Mouse (Mus musculus): ENCODE results near the gene Gsk3b. TPM values are rescaled to one million over a fixed set of nuclear protein-coding genes. Genes with fewer than 3 reads are reported as not detected.
"Not testable (repeated sequence)": the region's sequence is repeated elsewhere in the genome, so short reads cannot be mapped to it uniquely, and the experiment has no call there.

The Gsk3b gene
- polyA plus RNA-seq, 1 experiment from 2014 or later: 49.9 TPM

DNA sequence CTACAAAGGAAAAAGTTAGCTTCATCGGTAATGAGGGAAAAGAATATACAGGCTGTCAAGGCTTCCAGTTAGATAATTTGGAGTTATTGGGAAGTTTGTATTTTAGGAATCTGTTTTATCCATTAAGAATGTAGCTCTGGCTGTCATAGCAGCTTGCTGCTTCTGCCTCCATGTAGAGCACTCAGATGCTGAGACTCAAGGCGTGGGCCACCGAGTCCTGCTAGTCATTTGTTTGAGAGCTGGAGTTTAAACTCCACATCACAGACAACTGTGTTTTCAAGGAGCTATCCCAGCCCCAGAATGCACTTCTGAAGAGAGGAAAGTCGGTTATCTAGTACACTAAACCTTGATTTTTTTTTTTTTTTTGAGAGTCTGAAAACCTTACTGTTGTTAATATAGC, 101.2 kb downstream of the Gsk3b start:
- no peak for ATAC-seq (ENCODE audit: insufficient number of reproducible peaks, insufficient read depth, low FRiP score, low read depth)
- Histone ChIP-seq H3K27me3 (ENCODE audit: control insufficient read depth, insufficient read depth, low read length) (no peaks in the 10 kb centered on the region), H3K27ac (replicated peaks in 1 of 2; ENCODE audit: control insufficient read depth in 1 of 2, insufficient read depth in 1 of 2, low read depth in 2 of 2, low read length in 2 of 2) (no peak overlapping the region), H3K4me3 (ENCODE audit: control insufficient read depth in 1 of 2, insufficient read depth in 1 of 2, low read depth in 1 of 2, low read length in 2 of 2) (no peak overlapping the region), H3K9ac (ENCODE audit: low read length) (no peak overlapping the region), H3K4me2 (ENCODE audit: low read length) (no peak overlapping the region), H3K4me1 (ENCODE audit: control insufficient read depth in 2 of 2, insufficient read depth in 2 of 2, low read length in 2 of 2) (peaks cover 2 to 10% of the 10 kb centered on the region in 2 experiments; a peak in 3 of 4 replicates), H3K9me3 (ENCODE audit: control insufficient read depth, low read length) (no peaks in the 10 kb centered on the region), H3K36me3 (ENCODE audit: control insufficient read depth, insufficient read depth, low read length) (peaks cover 48% of the 10 kb centered on the region)
- WGBS: 97% methylated on average over 4 of the region's 4 CpGs

DNA sequence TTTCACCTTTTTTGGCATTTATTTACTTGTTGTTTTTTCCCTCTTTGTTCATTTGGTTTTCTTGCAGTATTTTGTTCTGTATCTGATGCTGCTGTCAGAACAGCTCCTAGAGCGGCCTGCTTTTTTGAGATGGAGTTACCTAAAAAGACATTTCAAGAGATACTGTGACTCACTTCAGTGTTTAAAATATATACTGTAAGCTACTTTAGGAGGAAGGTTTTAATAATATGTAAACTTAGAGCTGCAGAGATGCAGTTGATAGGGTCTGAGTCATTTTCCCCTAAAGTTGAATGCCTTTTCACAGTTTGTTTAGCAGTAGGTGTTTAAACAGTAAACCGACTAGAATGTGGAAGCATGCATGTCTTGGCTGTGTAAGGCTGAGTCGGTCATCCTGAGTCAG, 101.7 kb downstream of the Gsk3b start:
- no peak for ATAC-seq (ENCODE audit: insufficient number of reproducible peaks, insufficient read depth, low FRiP score, low read depth)
- WGBS: 88% methylated on average over 3 of the region's 3 CpGs
- H3K4me2 ChIP-seq (ENCODE audit: low read length): no peak overlapping the region
- H3K36me3 ChIP-seq (ENCODE audit: control insufficient read depth, insufficient read depth, low read length): peaks cover 53% of the 10 kb centered on the region
- peaks cover 2 to 6% of the 10 kb centered on the region in 2 experiments; a peak in 3 of 4 replicates for H3K4me1 ChIP-seq (ENCODE audit: control insufficient read depth in 2 of 2, insufficient read depth in 2 of 2, low read length in 2 of 2)
- H3K9ac ChIP-seq (ENCODE audit: low read length): no peak overlapping the region
- no peaks in the 10 kb centered on the region for H3K27me3 ChIP-seq (ENCODE audit: control insufficient read depth, insufficient read depth, low read length)
- no peak overlapping the region for H3K4me3 ChIP-seq (ENCODE audit: control insufficient read depth in 1 of 2, insufficient read depth in 1 of 2, low read depth in 1 of 2, low read length in 2 of 2)
- no peak overlapping the region for H3K27ac ChIP-seq (replicated peaks in 1 of 2; ENCODE audit: control insufficient read depth in 1 of 2, insufficient read depth in 1 of 2, low read depth in 2 of 2, low read length in 2 of 2)
- no peaks in the 10 kb centered on the region for H3K9me3 ChIP-seq (ENCODE audit: control insufficient read depth, low read length)

DNA sequence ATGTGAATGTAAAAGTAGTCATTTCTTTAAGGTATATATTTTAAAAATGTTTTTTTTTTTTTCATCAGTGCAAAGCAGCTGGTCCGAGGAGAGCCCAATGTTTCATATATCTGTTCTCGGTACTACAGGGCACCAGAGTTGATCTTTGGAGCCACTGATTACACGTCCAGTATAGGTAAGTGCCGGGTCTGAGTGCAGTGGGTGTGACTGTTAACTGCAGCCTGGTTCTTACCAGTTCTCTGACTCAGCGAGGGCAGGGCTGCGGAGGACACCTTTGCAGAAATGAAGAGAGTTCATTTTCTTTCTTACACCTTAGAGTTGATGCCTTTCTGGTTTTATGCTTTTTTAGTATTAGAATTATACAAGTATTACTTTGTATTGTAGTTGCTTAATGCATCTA, 102.7 kb downstream of the Gsk3b start:
- no peaks in the 10 kb centered on the region for H3K27me3 ChIP-seq (ENCODE audit: control insufficient read depth, insufficient read depth, low read length)
- no peak for ATAC-seq (ENCODE audit: insufficient number of reproducible peaks, insufficient read depth, low FRiP score, low read depth)
- H3K9me3 ChIP-seq (ENCODE audit: control insufficient read depth, low read length): no peaks in the 10 kb centered on the region
- WGBS: 80% methylated on average over 6 of the region's 6 CpGs
- no peak overlapping the region for H3K27ac ChIP-seq (replicated peaks in 1 of 2; ENCODE audit: control insufficient read depth in 1 of 2, insufficient read depth in 1 of 2, low read depth in 2 of 2, low read length in 2 of 2)
- H3K9ac ChIP-seq (ENCODE audit: low read length): no peak overlapping the region
- H3K4me1 ChIP-seq (ENCODE audit: control insufficient read depth in 2 of 2, insufficient read depth in 2 of 2, low read length in 2 of 2): peaks cover 0 to 2% of the 10 kb centered on the region in 2 experiments; a peak in 1 of 4 replicates
- H3K4me3 ChIP-seq (ENCODE audit: control insufficient read depth in 1 of 2, insufficient read depth in 1 of 2, low read depth in 1 of 2, low read length in 2 of 2): no peak overlapping the region
- no peak overlapping the region for H3K4me2 ChIP-seq (ENCODE audit: low read length)
- H3K36me3 ChIP-seq (ENCODE audit: control insufficient read depth, insufficient read depth, low read length): peaks cover 55% of the 10 kb centered on the region

DNA sequence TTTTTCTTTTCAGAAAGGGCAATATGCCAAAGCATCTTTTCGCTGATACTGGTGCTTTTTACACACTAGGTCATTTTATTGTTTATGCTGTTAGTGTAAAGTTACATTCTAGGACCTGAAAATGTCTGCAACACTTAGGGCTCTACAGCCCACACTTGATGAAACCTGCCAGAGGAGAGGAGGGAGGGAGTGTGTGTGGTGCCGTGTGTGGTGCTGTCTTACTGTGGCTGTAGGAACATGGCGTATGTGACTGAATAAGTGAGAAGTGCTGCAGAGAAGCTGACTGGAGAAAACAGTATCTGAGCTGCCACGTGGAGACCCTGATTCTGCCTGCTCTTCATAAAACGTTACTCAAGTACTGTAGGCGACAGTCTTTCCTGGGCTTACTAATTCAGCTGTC, 103.8 kb downstream of the Gsk3b start:
- peaks cover 0 to 2% of the 10 kb centered on the region in 2 experiments; a peak in 1 of 4 replicates for H3K4me1 ChIP-seq (ENCODE audit: control insufficient read depth in 2 of 2, insufficient read depth in 2 of 2, low read length in 2 of 2)
- no peak overlapping the region for H3K9ac ChIP-seq (ENCODE audit: low read length)
- no peak overlapping the region for H3K4me2 ChIP-seq (ENCODE audit: low read length)
- peaks cover 57% of the 10 kb centered on the region for H3K36me3 ChIP-seq (ENCODE audit: control insufficient read depth, insufficient read depth, low read length)
- H3K9me3 ChIP-seq (ENCODE audit: control insufficient read depth, low read length): no peaks in the 10 kb centered on the region
- H3K27me3 ChIP-seq (ENCODE audit: control insufficient read depth, insufficient read depth, low read length): no peaks in the 10 kb centered on the region
- ATAC-seq (ENCODE audit: insufficient number of reproducible peaks, insufficient read depth, low FRiP score, low read depth): no peak
- H3K4me3 ChIP-seq (ENCODE audit: control insufficient read depth in 1 of 2, insufficient read depth in 1 of 2, low read depth in 1 of 2, low read length in 2 of 2): no peak overlapping the region
- H3K27ac ChIP-seq (replicated peaks in 1 of 2; ENCODE audit: control insufficient read depth in 1 of 2, insufficient read depth in 1 of 2, low read depth in 2 of 2, low read length in 2 of 2): no peak overlapping the region
- 79% methylated on average over 6 of the region's 6 CpGs for WGBS

DNA sequence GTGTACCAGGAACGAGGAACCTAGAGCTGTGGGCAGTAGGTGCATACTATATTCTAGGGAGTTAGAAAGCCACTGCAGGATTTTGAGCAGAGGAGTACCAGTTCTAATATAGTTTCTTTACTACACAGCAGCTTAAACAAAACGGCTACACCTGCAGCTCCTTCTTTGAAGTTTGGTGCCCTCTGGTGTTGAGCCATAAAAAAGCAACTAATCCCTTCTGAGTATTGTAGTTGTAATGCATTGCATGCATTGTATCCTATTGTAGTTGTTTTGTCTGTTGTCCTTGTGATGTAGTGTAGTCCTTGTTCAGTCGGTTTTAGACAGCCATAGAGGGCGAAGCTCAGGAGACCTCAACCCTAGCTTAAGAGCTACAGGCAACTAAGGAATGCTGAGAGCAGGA, 108.5 kb downstream of the Gsk3b start:
- H3K4me2 ChIP-seq (ENCODE audit: low read length): no peak overlapping the region
- H3K4me1 ChIP-seq (ENCODE audit: control insufficient read depth in 2 of 2, insufficient read depth in 2 of 2, low read length in 2 of 2): 0 out of 4 replicates have a peak, but pooled peaks cover 0 to 3% of the 10 kb centered on the region in 2 experiments
- no peak overlapping the region for H3K9ac ChIP-seq (ENCODE audit: low read length)
- no peaks in the 10 kb centered on the region for H3K9me3 ChIP-seq (ENCODE audit: control insufficient read depth, low read length)
- 43% methylated on average over 4 of the region's 4 CpGs for WGBS
- no peak overlapping the region for H3K4me3 ChIP-seq (ENCODE audit: control insufficient read depth in 1 of 2, insufficient read depth in 1 of 2, low read depth in 1 of 2, low read length in 2 of 2)
- H3K27ac ChIP-seq (replicated peaks in 1 of 2; ENCODE audit: control insufficient read depth in 1 of 2, insufficient read depth in 1 of 2, low read depth in 2 of 2, low read length in 2 of 2): no peak overlapping the region
- no peaks in the 10 kb centered on the region for H3K27me3 ChIP-seq (ENCODE audit: control insufficient read depth, insufficient read depth, low read length)
- no peak for ATAC-seq (ENCODE audit: insufficient number of reproducible peaks, insufficient read depth, low FRiP score, low read depth)
- H3K36me3 ChIP-seq (ENCODE audit: control insufficient read depth, insufficient read depth, low read length): peaks cover 59% of the 10 kb centered on the region

DNA sequence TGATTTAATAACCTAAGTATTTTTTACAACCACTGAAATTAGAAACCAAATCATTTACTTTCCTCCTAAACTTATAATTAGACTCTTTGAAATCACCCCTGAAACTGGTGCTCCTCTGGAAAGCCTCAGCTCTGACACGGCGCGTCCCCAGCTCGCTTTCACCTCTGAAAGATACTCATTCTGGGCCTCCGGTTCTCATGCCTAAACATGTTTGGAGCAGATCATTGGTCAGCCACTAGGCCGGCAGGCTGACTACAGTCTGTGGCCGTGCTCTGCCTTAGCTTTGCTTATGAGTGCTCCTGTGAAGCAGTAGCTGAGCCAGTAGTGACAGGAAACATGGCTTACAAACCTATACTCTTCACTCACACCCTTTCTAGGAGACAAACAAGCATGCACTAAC, 116.5 kb downstream of the Gsk3b start:
- no peaks in the 10 kb centered on the region for H3K9me3 ChIP-seq (ENCODE audit: control insufficient read depth, low read length)
- no peak overlapping the region for H3K4me3 ChIP-seq (ENCODE audit: control insufficient read depth in 1 of 2, insufficient read depth in 1 of 2, low read depth in 1 of 2, low read length in 2 of 2)
- no peak overlapping the region for H3K27ac ChIP-seq (replicated peaks in 1 of 2; ENCODE audit: control insufficient read depth in 1 of 2, insufficient read depth in 1 of 2, low read depth in 2 of 2, low read length in 2 of 2)
- no peaks in the 10 kb centered on the region for H3K4me1 ChIP-seq (ENCODE audit: control insufficient read depth in 2 of 2, insufficient read depth in 2 of 2, low read length in 2 of 2)
- no peak for ATAC-seq (ENCODE audit: insufficient number of reproducible peaks, insufficient read depth, low FRiP score, low read depth)
- H3K9ac ChIP-seq (ENCODE audit: low read length): no peak overlapping the region
- peaks cover 40% of the 10 kb centered on the region for H3K36me3 ChIP-seq (ENCODE audit: control insufficient read depth, insufficient read depth, low read length)
- H3K4me2 ChIP-seq (ENCODE audit: low read length): no peak overlapping the region
- H3K27me3 ChIP-seq (ENCODE audit: control insufficient read depth, insufficient read depth, low read length): no peaks in the 10 kb centered on the region
- 83% methylated on average over 7 of the region's 7 CpGs for WGBS

DNA sequence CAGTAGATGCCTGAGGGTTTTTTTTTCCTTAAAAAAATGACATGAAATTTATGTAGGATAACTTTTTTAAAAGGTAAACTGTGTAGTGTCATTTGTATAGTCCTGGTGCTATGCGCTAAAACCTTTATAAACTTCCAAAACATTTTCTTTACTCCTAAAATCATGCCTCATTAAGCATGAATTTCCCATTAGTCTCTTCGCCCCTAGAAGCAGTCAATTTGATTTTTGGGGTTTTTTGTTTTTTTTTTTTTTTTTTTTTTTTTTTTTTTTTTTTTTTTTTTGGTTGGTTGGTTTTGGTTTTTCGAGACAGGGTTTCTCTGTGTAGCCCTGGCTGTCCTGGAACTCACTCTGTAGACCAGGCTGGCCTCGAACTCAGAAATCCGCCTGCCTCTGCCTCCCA, 133.7 kb downstream of the Gsk3b start:
- not testable (repeated sequence) for H3K4me1 ChIP-seq (ENCODE audit: control insufficient read depth in 2 of 2, insufficient read depth in 2 of 2, low read length in 2 of 2); H3K9ac ChIP-seq (ENCODE audit: low read length); ATAC-seq (ENCODE audit: insufficient number of reproducible peaks, insufficient read depth, low FRiP score, low read depth); H3K4me3 ChIP-seq (ENCODE audit: control insufficient read depth in 1 of 2, insufficient read depth in 1 of 2, low read depth in 1 of 2, low read length in 2 of 2); H3K4me2 ChIP-seq (ENCODE audit: low read length); H3K9me3 ChIP-seq (ENCODE audit: control insufficient read depth, low read length); H3K27me3 ChIP-seq (ENCODE audit: control insufficient read depth, insufficient read depth, low read length); H3K27ac ChIP-seq (replicated peaks in 1 of 2; ENCODE audit: control insufficient read depth in 1 of 2, insufficient read depth in 1 of 2, low read depth in 2 of 2, low read length in 2 of 2)
- H3K36me3 ChIP-seq (ENCODE audit: control insufficient read depth, insufficient read depth, low read length): peaks cover 44% of the 10 kb centered on the region
- WGBS: 98% methylated on average over 5 of the region's 5 CpGs

DNA sequence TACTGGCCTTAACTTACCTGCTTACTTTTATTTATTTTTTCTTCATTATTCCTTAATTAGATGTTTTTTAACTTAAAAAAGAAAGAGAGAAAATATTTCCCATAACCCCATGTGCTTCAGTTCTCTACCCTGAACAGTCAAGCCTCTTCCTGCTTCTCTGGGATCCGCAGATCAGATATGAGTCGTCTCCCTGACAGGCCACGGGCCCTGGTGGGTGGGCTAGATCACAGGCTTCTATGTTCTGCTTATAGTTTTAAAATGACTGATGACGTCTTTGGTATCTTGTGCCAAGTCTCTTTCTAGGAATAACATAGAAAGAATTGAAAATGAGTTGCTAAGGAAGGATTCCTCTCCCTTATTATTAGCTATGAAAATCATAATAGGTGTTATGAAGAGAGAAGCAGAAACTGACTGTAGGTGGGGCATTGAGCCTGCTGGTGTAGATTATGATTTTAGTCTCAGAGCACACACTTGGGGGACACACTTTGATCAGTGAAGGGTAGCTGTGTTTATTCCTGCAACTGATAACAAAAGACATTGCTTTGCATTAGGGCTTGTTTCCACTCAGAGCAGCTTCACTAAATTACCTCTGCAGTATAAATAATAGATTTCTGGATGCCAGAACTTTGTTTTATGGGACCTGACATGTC, 148.3 kb downstream of the Gsk3b start:
- ATAC-seq (ENCODE audit: insufficient number of reproducible peaks, insufficient read depth, low FRiP score, low read depth): no peak
- Histone ChIP-seq H3K4me3 (ENCODE audit: control insufficient read depth in 1 of 2, insufficient read depth in 1 of 2, low read depth in 1 of 2, low read length in 2 of 2) (no peak overlapping the region), H3K36me3 (ENCODE audit: control insufficient read depth, insufficient read depth, low read length) (peaks cover 32% of the 10 kb centered on the region), H3K9me3 (ENCODE audit: control insufficient read depth, low read length) (no peaks in the 10 kb centered on the region), H3K9ac (ENCODE audit: low read length) (no peak overlapping the region), H3K4me1 (ENCODE audit: control insufficient read depth in 2 of 2, insufficient read depth in 2 of 2, low read length in 2 of 2) (no peaks in the 10 kb centered on the region; a peak in 2 of 4 replicates), H3K4me2 (ENCODE audit: low read length) (no peak overlapping the region), H3K27ac (replicated peaks in 1 of 2; ENCODE audit: control insufficient read depth in 1 of 2, insufficient read depth in 1 of 2, low read depth in 2 of 2, low read length in 2 of 2) (no peak overlapping the region), H3K27me3 (ENCODE audit: control insufficient read depth, insufficient read depth, low read length) (no peaks in the 10 kb centered on the region)
- 45% methylated on average over 4 of the region's 4 CpGs for WGBS
